Mouse (Mus musculus) cerebellum, postnatal 36 days (tissue): ENCODE measurements at regions not wholly inside any gene's neighbourhood (a gene's known extent, or its start where the extent isn't known, plus 50 kb on each side); places are given as distances from the start of the nearest gene placed in this dataset.

Experiments used
- DNase-seq, 2 experiments: peaks; one replicate each; pipeline ENCODE4 v3.0.0; 2021 to 2022; ENCODE audit warnings: mixed read lengths in 2 of 2

GRCm38 (mm10) chr16:24341736-24342135 lies 51.6 kb upstream of the Lpp start:
- DNase-seq: no peak

GRCm38 (mm10) chr16:24340646-24341045 lies 52.7 kb upstream of the Lpp start:
- no peak for DNase-seq

DNA sequence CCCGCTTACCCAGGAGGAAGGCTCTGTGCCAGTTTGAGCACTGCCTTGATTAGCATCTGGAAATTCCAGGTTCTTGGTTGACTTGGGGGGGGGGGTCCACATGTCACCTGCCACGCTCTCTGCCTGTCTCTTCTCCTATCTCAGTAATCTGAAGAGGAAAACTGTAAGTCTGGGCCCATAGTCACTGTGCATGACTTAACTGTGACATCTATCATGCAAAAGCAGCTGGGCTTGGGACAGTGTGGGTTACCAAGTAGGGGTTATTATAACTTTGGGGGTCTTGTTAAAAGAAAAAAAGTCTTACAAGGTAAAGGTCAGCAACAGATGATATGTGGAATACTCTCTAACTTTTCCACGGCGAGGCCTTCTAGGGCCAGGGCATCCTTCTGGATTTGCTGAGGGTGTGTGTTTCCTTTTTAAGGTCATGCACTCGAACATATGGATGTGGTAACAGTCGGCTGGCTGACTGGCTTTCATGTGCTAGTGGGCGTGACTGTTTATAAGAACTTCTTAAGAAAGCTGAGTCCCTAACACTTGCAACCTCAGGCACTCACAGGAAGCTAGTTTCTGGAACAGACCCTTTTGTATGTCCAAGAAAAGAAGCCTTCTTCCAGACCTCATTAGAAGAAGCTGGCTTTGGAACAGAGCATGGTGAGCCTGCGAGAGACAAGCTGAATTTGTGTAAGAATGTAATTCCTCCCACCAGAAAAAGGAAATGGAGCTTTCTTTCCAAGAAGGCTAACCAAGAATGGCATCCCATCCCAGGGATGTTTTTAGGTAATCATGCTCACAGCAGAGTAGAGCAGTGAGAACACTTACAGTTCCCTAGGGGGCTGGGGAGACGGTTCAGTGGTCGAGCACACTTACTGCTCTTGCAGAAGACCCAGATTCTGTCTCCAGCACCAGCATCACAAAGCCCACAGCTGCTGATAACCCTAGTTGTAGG lies 53.7 kb upstream of the Lpp start:
- no peak for DNase-seq

DNA sequence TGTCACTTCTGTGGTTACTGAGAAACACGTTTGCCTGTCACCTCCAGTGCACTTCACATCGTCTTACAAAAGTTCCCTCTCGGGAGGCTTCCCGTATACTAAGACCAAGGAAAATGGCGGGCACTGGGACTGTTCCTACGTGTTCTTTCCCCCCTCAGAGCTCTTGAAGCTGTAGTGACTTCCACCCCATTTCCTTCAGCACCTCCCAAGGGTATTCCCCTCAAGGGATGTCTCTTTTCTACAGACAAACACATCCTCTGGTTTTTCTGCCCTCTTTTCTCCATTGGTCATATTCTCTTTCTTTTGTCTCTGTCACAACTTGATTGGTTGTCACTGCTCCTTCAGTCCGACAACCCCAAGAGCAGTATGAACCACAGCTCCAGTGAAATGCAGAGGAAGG lies 54.9 kb upstream of the Lpp start:
- DNase-seq: no peak

DNA sequence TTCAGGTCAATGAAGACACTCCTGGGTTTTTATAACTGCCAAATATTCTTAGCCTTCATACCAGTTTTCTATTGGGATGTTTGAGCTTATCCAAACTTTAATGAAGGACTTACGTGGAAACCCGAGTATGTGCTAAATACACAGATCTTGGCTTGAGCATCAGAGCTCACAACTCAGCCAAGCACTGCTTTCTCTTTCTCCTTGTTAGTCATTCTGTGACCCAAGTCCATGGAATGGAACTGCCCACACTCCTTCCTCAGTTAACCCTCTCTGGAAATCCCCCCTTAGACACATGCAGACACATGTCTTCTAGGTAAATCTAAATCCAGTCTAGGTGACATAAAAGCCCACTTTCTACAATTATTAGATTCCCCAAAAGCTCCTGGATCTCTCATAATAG lies 58.9 kb upstream of the Lpp start:
- no peak for DNase-seq

DNA sequence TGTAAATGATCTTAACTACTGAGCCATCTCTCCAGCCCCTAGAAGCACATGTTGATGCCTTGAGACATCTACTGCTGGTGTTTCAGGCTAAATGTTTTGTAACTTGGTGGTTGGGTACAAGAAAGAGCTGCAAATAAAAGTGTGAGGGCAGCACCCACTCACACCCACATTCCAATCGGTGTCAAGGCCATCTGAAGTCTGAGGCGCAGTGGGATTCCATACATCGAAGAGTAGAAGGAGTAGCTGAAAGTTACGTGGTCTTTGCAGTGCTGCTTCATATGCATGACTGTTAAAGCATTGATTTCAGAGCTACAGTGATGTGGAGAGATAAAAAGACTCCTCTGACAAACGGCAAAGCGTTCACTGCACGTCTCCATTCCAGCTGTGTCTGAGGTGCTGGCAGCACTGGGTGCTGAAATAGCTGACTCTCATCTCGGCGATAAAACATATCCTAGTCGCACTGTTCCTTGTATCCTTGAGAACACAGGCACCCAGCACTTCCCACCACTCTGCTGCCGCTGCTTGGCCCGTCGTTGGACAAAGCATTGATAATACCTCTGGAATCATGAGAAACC lies 61.8 kb upstream of the Lpp start:
- no peak for DNase-seq

GRCm38 (mm10) chr16:24326571-24326970 lies 66.7 kb upstream of the Lpp start:
- DNase-seq: no peak

DNA sequence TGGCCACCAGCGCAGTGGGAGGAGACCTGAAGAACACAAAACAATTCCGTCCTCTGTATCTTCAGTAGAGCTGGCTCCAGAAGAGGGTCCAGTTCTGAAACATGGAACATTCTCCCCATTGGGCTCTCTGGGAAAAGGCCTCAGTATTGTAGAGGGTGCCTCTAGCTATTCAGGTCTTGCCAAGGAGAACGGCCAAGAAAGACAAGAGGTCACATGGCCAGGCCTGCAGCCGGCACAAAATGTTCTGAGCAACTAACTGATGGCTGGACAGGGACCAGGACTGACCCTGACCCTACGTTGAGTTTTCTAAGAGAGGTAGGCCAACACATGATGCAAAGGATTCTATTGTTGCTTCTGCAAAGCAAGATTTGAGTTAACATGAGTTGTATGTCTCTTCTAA lies 67.3 kb upstream of the Lpp start:
- no peak for DNase-seq

DNA sequence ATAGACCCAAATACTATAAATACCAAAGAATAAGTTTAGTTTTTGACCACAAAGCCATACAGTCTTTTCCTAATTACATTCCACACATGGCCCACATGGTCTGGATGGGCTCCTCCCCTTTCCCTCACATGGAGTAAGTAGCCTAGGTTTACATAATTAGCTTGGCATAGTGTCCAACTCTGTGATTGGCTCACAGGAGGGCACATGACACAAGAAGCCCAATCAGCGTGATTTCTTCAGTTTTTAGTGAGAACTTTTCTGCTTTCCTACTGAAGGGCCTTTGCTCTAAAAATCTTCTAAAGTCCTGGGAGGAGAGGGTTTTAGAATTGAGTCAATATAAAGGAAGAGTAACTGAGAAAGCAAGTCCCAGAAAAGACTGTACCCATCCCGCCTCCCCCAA lies 68.4 kb upstream of the Lpp start:
- DNase-seq: no peak

DNA sequence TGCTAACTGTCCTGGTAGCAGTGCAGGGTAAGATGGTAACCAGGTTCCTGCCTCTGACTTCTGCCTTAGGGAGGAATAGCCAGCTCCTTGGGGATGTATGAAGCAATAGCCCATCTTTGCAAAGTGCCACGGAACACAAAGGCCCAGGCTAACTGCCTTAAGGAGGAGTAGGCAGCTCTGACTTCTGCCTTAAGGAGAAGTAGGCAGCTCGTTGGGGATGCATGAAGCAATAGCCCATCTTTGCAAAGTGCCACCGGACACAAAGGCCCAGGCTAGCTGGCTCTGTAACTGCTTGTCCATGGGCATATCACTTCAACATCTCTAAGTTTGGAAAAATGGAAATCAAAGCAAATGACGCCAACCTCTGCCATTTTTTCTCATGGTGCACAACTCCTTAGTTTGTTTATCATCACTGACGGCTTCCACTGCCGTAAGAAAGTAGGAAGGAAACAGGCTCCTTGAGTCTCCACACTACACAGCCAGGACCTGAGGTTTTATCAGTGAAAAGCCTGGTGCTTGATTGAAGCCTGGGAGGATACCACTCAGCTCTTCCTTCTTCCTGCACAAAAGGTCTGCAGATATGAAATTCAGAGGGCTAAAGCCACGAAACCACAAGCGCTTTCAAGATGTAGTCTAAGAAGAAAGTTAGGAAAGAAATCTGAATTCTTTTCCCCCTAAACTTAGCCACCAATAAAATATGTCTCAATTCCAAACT lies 74.4 kb upstream of the Lpp start:
- DNase-seq: no peak

- DNase-seq: no peak
These were observed 79.6 kb upstream of the Lpp start for GRCm38 (mm10) chr16:24313544-24314326.

GRCm38 (mm10) chr16:24305391-24305790 lies 87.9 kb upstream of the Lpp start:
- DNase-seq: no peak

DNA sequence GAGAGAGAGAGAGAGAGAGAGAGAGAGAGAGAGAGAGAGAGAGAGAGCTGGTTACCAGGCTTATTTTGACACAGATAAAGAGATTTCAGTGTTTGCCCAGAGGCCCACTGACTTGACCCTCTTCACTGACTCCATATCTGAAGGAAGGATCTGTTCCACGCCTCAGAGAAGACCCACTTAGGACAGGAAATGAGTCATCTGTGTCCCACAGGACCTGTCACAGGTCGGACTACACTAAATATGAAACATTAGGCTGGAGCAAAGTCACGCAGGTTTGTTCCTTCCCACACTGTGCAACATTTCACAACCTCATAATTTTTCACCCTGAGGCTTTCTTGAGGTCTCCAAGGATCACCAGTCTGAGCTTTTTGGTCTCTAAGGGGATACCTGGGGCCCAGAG lies 96.5 kb upstream of the Lpp start:
- DNase-seq: no peak

DNA sequence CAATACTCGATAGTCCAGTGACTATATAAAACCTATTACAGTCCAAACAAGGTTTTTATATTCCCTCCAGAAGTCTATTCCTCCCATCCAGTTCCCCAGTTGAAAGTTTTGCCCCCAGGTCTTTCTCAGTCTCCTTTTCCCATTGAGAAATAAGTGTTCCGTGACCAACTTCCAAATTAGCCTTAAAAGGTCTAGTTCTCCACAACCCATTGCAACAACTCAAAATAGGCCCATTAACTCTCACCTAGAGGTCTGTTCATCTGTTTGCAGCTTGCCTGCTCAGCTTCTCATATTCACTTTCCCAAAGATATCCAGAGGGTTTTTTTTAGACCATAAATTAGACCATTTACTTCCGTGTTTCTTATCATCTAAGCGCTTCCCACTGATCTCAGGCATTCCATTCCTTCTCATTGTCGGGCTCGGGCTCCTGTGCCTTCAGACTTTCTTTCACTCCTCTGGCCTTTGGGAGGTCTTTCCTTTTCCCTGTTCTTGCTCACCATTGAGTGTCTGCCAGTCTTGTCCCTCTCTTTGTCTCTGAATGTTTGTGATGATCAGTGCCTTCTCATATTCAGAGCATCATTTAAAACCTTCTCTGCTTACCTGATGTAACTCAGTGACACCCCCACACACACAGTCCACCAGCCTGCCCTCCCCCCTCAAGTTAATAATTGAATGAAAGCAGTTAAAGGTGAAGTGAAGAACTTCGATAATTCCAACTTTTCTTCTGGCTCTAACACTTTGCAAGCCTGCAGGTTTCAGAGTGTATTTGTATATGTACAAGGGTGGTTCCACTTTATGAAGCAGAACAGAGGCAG lies 97.5 kb upstream of the Lpp start:
- no peak for DNase-seq

- no peak for DNase-seq
These were observed 109.1 kb upstream of the Lpp start for GRCm38 (mm10) chr16:24284215-24284614.

GRCm38 (mm10) chr16:24282194-24282683 lies 111.1 kb upstream of the Lpp start:
- peak; percentile 19 to 28 for DNase-seq

- no peak for DNase-seq
These were observed 111.7 kb upstream of the Lpp start for GRCm38 (mm10) chr16:24281561-24281960.

DNA sequence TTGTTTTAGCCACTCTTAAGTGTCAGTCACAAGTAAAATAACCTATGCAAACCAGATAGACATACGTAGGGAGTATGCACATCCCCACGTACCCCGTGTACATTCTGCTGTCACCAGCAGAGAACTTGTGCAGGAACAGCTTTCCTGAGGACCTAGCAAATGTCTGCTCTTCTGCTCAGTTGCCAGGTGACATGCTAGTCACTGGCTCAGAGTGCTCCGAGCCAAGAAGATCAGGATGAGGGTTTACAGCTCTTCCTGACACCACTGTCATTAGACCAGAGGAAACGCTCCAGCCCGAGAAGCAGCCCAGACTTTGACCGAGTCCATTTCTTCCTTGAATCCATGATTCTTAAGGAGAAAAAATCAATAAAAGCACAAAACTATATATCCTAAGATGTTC lies 115.5 kb upstream of the Lpp start:
- DNase-seq: peak in 1 of 2 experiments; percentile 16

- no peak for DNase-seq
These were observed 130.6 kb upstream of the Lpp start for GRCm38 (mm10) chr16:24262701-24263100.

DNA sequence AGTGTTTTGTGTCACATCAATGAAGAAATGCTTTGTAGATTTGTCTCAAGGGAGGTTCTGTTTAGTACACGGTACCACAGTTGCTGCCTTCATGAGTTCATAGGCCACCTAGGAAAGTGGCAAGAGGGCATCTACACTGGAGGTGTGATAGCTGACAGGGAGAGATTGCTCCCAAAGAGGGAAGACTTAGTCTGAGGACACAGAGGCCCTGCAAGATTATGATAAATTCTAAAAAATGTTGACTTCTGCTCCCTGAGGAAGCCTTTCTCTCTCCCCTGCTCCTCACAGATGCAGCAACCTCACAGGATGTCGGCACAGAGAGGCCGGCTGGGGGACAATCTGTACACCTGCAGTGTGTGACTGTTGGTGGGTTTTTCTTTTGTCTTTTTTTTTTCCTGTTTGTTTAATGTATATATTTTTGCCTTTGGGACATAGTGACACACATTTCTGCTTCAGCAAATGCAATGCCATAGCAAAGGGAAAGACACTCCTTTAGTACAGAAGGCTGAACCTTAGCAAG lies 133.5 kb upstream of the Lpp start:
- DNase-seq: no peak

DNA sequence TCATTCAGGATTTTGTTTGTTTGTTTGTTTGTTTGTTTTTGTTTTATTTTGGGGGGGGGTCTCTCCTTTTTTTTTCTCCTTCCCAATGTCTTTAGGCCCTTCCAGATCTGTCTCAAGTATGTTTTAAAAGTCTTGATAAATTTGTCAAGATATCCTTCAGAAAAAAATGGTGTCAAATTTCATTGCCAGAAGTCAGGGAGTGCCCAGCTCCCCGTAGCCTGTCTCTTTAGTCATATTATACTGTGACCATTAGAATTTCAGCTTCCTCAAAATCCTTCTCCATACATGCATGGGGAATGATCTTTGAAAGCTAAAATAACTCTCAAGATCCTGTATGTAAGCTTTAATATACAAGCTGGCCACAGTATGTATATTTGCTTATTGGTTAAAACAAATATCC lies 134.3 kb upstream of the Lpp start:
- DNase-seq: no peak

GRCm38 (mm10) chr16:24255037-24255436 lies 138.3 kb upstream of the Lpp start:
- no peak for DNase-seq
